In the genomic region with DNA sequence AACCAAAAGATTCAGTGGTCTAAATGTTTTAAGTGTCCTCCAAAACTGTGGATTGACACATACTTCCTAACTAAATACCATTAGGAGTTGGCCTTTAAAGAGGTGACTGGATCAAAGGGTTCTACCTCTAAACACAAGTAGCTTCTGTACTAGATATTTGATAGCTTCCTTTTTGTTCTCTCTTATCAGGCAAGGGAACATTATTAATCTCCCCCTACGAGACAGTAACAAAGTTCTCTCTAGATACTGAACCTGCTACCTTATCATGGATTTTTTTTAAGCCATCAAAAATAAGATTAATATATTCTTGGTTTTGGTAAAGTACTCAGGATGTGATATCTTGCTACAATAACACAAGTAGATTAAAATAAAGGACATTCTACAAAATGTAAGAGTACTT, we compare ENCODE assay signal across 16 mouse cellular contexts.
"Had no signal": no experiment of that assay in that cellular context is flagged by ENCODE, and none has a peak within 500 bp of the region (broad histone marks: within the 10 kb centered on the region; RNA-seq: fewer than 3 reads in every experiment).

No protein-coding gene starts in this region.

- H3K9ac ChIP-seq: liver, postnatal 0 days; lung, embryonic 15.5 days; midbrain, embryonic 13.5 days; midbrain, embryonic 15.5 days; neural tube, embryonic 12.5 days; stomach, embryonic 15.5 days had no signal

- H3K4me2 ChIP-seq: lung, embryonic 15.5 days; midbrain, embryonic 13.5 days; midbrain, embryonic 15.5 days; neural tube, embryonic 12.5 days; stomach, embryonic 15.5 days had no signal

- ATAC-seq: liver, postnatal 0 days; lung, postnatal 0 days; midbrain, embryonic 13.5 days; midbrain, embryonic 15.5 days had no signal

- H3K9me3 ChIP-seq: lung, embryonic 15.5 days; megakaryocyte, embryonic 14.5 days; midbrain, embryonic 13.5 days; midbrain, embryonic 15.5 days; neural tube, embryonic 12.5 days; stomach, embryonic 15.5 days had no signal

- H3K4me3 ChIP-seq: lung, embryonic 15.5 days; megakaryocyte, embryonic 14.5 days; midbrain, embryonic 13.5 days; midbrain, embryonic 15.5 days; neural tube, embryonic 12.5 days; stomach, embryonic 15.5 days had no signal

- DNase-seq: liver, postnatal 0 days; lung, adult 2 months; lung, postnatal 14 days; right cerebral cortex, postnatal 14 days; thymus, adult 2 months; thymus, postnatal 25 days; thymus, postnatal 4 days had no signal

- H3K27ac ChIP-seq: lung, embryonic 15.5 days; macrophage; midbrain, embryonic 13.5 days; midbrain, embryonic 15.5 days; neural tube, embryonic 12.5 days; stomach, embryonic 15.5 days; stomach, postnatal 0 days had no signal

- H3K27me3 ChIP-seq: lung, embryonic 15.5 days; megakaryocyte, embryonic 14.5 days; midbrain, embryonic 13.5 days; midbrain, embryonic 15.5 days; neural tube, embryonic 12.5 days; stomach, embryonic 15.5 days had no signal
